Mouse (Mus musculus) v-Abl transformed pro-B cells (cell line): ENCODE data around the gene Pcbp2.

ENCODE experiments used
- in situ Hi-C, 2 experiments: fragments of 400-800 bp; cut with MboI; formaldehyde crosslinking; loops; one replicate each; pipeline ENCODE4 v1.15.1; 2025; ENCODE audit not compliant: unreplicated experiment in 2 of 2

Pcbp2 gene

GRCm38 (mm10) chr15:102460971-102461370 lies 9.4 kb upstream of the Pcbp2 start:
- in situ Hi-C loops, result loop anchor here (5.0 to 10.0 kb wide), 2 partner anchors 54 to 61 kb away; partner anchors contain the start of genes Map3k12 (in 1 of the 2), Npff (in 1 of the 2) and Tarbp2 (in 1 of the 2)

- in situ Hi-C loops, result loop anchor here (5.0 to 10.0 kb wide), 2 partner anchors 53 to 61 kb away; partner anchors contain the start of genes Map3k12 (in 1 of the 2), Npff (in 1 of the 2) and Tarbp2 (in 1 of the 2)
These were observed 8.8 kb upstream of the Pcbp2 start for GRCm38 (mm10) chr15:102461430-102462075.

GRCm38 (mm10) chr15:102463666-102464065 lies 6.7 kb upstream of the Pcbp2 start:
- in situ Hi-C loops, result loop anchor here (5.0 to 10.0 kb wide), 2 partner anchors 51 to 59 kb away; partner anchors contain the start of genes Map3k12 (in 1 of the 2), Npff (in 1 of the 2) and Tarbp2 (in 1 of the 2)

GRCm38 (mm10) chr15:102468675-102469370 lies 1.5 kb upstream of the Pcbp2 start:
- in situ Hi-C loops, result loop anchor here in 1 of 2 experiments (5.0 to 10.0 kb wide), 3 partner anchors 46 to 203 kb away; partner anchors contain the start of genes Atp5g2, Map3k12 and Tarbp2

GRCm38 (mm10) chr15:102470605-102471294 lies 411 bp downstream of the Pcbp2 start:
- in situ Hi-C loops, result no loop called here

- in situ Hi-C loops, result no loop called here
These were observed 931 bp downstream of the Pcbp2 start for GRCm38 (mm10) chr15:102471295-102471645.

- in situ Hi-C loops, result no loop called here
These were observed 1.4 kb downstream of the Pcbp2 start for GRCm38 (mm10) chr15:102471727-102472126.

- in situ Hi-C loops, result no loop called here
These were observed 2.9 kb downstream of the Pcbp2 start for GRCm38 (mm10) chr15:102473246-102473645.

GRCm38 (mm10) chr15:102474520-102474919 lies 4.2 kb downstream of the Pcbp2 start:
- in situ Hi-C loops, result no loop called here

GRCm38 (mm10) chr15:102483136-102483535 lies 12.8 kb downstream of the Pcbp2 start:
- in situ Hi-C loops, result loop anchor here in 1 of 2 experiments (5.0 kb wide), 1 partner anchor 984 kb away; no protein-coding TSS in a partner anchor

GRCm38 (mm10) chr15:102485853-102486252 lies 15.5 kb downstream of the Pcbp2 start:
- in situ Hi-C loops, result no loop called here

GRCm38 (mm10) chr15:102487664-102488063 lies 17.3 kb downstream of the Pcbp2 start:
- in situ Hi-C loops, result no loop called here

GRCm38 (mm10) chr15:102498322-102498721 lies 28.0 kb downstream of the Pcbp2 start:
- in situ Hi-C loops, result no loop called here

GRCm38 (mm10) chr15:102499370-102499769 lies 29.0 kb downstream of the Pcbp2 start:
- in situ Hi-C loops, result no loop called here

GRCm38 (mm10) chr15:102499851-102500250 lies 29.5 kb downstream of the Pcbp2 start:
- in situ Hi-C loops, result no loop called here

GRCm38 (mm10) chr15:102500479-102500878 lies 30.1 kb downstream of the Pcbp2 start:
- in situ Hi-C loops, result no loop called here

GRCm38 (mm10) chr15:102501084-102501814 lies 30.9 kb downstream of the Pcbp2 start:
- in situ Hi-C loops, result no loop called here

GRCm38 (mm10) chr15:102502254-102502840 lies 32.0 kb downstream of the Pcbp2 start:
- in situ Hi-C loops, result no loop called here

GRCm38 (mm10) chr15:102503447-102503846 lies 33.1 kb downstream of the Pcbp2 start, which contains the start of gene Gm10337:
Gene Gm10337, plus strand, starts transcription at chr15:102503722.
- in situ Hi-C loops, result no loop called here
